Comparison of ENCODE assay signal across 24 mouse cellular contexts in the genomic region with DNA sequence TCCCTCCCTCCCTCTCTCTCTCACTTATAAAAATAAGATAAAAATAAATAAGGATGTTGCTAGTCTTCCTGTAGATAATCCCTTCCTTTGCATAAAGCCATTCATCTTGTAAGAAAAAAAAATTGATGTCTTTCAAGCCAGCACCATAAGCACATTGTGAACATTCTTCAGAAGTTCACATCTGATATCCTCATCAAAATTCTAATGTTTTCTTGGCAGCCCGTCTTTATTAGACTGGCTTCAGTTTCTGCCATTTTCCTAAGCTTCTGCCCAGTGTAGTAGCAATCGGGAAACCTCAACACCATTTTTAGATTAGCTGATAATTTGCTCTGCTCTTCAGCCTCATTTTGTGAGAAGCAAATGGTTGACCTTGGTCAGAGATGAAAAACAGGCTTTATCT. TPM values are rescaled to one million over a fixed set of nuclear protein-coding genes. Genes with fewer than 3 reads are reported as not detected.
A peak's percentile ranks its signal among the peaks of the same experiment; 100 is the strongest.
DNase-seq lines count a peak whose midpoint lies in the region; ATAC-seq and TF ChIP-seq lines count a peak whose summit lies in the region.
"Had no signal": no experiment of that assay in that cellular context is flagged by ENCODE, and none has a peak within 500 bp of the region (broad histone marks: within the 10 kb centered on the region; RNA-seq: fewer than 3 reads in every experiment).

No protein-coding gene starts in this region.

- TF ChIP-seq CTCF in gastrocnemius, adult 2 months (IDR thresholded peaks at IDR 0.05): no peak

- no peak overlapping the region for H3K4me3 ChIP-seq in gastrocnemius, adult 2 months
- no peak overlapping the region for H3K4me3 ChIP-seq in heart, embryonic 11.5 days (ENCODE audit: low read depth, low read length)
- H3K4me3 ChIP-seq: embryonic facial prominence, embryonic 13.5 days; embryonic facial prominence, embryonic 15.5 days; erythroblast, embryonic 14.5 days; forebrain, embryonic 10.5 days; forebrain, embryonic 12.5 days had no signal

- H3K4me1 ChIP-seq in heart, embryonic 11.5 days (ENCODE audit: control insufficient read depth, insufficient read depth, low read length): no peaks in the 10 kb centered on the region
- H3K4me1 ChIP-seq: forebrain, embryonic 12.5 days had no signal

- no peak for DNase-seq in gastrocnemius, adult 2 months
- no peak for DNase-seq in gastrocnemius, postnatal 25 days
- DNase-seq in heart, adult 8-10 months (ENCODE audit: low spot score): peak; percentile 55
- DNase-seq in 416B (ENCODE audit: low read depth): peak; percentile 29
- DNase-seq in skeletal muscle tissue, adult 2 months (ENCODE audit: low read depth, low spot score): peak; percentile 14
- no peak for DNase-seq in adrenal gland, postnatal 4 days (ENCODE audit: low spot score in 2 of 2)
- DNase-seq: adrenal gland, adult 2 months; adrenal gland, postnatal 10 days; adrenal gland, postnatal 25 days; cerebellum, adult 11 months; cerebellum, adult 18-20 months; cerebellum, adult 8-10 months; cerebellum, adult 9-11 months; cerebellum, postnatal 14 days; cerebellum, postnatal 36 days; embryo, embryonic 11 days had no signal

- H3K4me2 ChIP-seq in heart, embryonic 11.5 days: no peak overlapping the region
- H3K4me2 ChIP-seq: embryonic facial prominence, embryonic 13.5 days; embryonic facial prominence, embryonic 15.5 days; forebrain, embryonic 12.5 days had no signal

- 46% methylated on average over 2 of the region's 2 CpGs for WGBS in heart, embryonic 11.5 days (ENCODE audit: insufficient replicate concordance)

- peak overlapping the region; percentile 55 for H3K27ac ChIP-seq in gastrocnemius, adult 2 months
- no peak overlapping the region for H3K27ac ChIP-seq in heart, embryonic 11.5 days (ENCODE audit: low read depth, low read length)
- H3K27ac ChIP-seq: embryonic facial prominence, embryonic 13.5 days; embryonic facial prominence, embryonic 15.5 days; forebrain, embryonic 10.5 days; forebrain, embryonic 12.5 days had no signal

- intact Hi-C loops in gastrocnemius, adult 2 months (cut with DNase I): no loop called here

- H3K36me3 ChIP-seq in heart, embryonic 11.5 days (ENCODE audit: control insufficient read depth, insufficient read depth, low read length): no peaks in the 10 kb centered on the region
- H3K36me3 ChIP-seq: embryonic facial prominence, embryonic 13.5 days; embryonic facial prominence, embryonic 15.5 days; forebrain, embryonic 10.5 days; forebrain, embryonic 12.5 days had no signal

- no peak overlapping the region for H3K9ac ChIP-seq in heart, embryonic 11.5 days (ENCODE audit: low read depth, low read length)
- H3K9ac ChIP-seq: embryonic facial prominence, embryonic 13.5 days; embryonic facial prominence, embryonic 15.5 days; forebrain, embryonic 12.5 days had no signal

- H3K27me3 ChIP-seq in heart, embryonic 11.5 days (ENCODE audit: control insufficient read depth, insufficient read depth, low read length): no peaks in the 10 kb centered on the region
- H3K27me3 ChIP-seq: embryonic facial prominence, embryonic 13.5 days; embryonic facial prominence, embryonic 15.5 days; forebrain, embryonic 12.5 days had no signal

- no peaks in the 10 kb centered on the region for H3K9me3 ChIP-seq in heart, embryonic 11.5 days (replicated peaks; ENCODE audit: control insufficient read depth, low read length)
- H3K9me3 ChIP-seq: embryonic facial prominence, embryonic 13.5 days; embryonic facial prominence, embryonic 15.5 days; forebrain, embryonic 10.5 days; forebrain, embryonic 12.5 days had no signal

- no peak for ATAC-seq in heart, embryonic 11.5 days (replicated peaks; ENCODE audit: insufficient number of reproducible peaks, low FRiP score, low TSS enrichment)
- ATAC-seq: forebrain, embryonic 14.5 days; forebrain, embryonic 16.5 days had no signal

RNA-seq across cellular contexts. Expression of a gene that starts 33.8 kb away (rescaled TPM):
- 10 to 100 TPM; 13.1 to 21.8 TPM for total RNA-seq in gastrocnemius, adult 2 months (2021)
- total RNA-seq in gastrocnemius, postnatal 25 days (2021): 10 to 100 TPM; 14.7 to 21.9 TPM
- total RNA-seq in heart, adult 8-10 months (2022): 10 to 100 TPM; 29.1 to 67.1 (median 46.3) TPM
- polyA plus RNA-seq in heart, embryonic 11.5 days (2014; fragmentation: Nextera tagmentation; extraction: Ambion mirVana): 128 and 152 TPM in 2 replicates
- 100 to 1,000 TPM; 240 to 287 TPM for total RNA-seq in adrenal gland, postnatal 4 days (2021)

Comparison
In these comparisons a context has a peak if more than half of its experiments do, and no peak if none do; other contexts are left out.
1. DNase-seq: peak in heart, adult 8-10 months (single experiment), 416B (single experiment) and skeletal muscle tissue, adult 2 months (single experiment); none in gastrocnemius, adult 2 months (single experiment), gastrocnemius, postnatal 25 days (single experiment) and adrenal gland, postnatal 4 days (0 of 2).